Mouse (Mus musculus): ENCODE results near the gene Smoc1.

DNA sequence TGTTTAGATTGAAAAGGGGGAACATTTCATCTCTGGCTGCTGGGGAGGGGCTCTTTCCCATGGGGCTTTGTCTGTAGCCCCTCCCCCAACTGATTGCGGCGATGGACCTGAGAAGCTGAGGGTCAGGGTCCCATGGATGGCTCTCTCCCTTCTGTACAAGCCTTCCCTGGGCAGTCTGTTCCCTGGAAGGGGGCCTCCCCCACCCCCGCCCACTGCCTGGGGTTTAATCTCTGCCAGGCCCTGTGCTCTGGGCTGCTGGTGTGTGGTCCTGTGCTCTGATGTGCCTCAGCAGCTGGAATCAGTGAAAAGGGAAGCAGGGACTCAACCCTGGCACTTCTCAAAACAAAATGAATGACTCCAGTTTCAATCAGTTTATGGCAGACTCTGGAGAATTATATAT is 16.8 kb upstream of the Smoc1 start:
- TF ChIP-seq CTCF (IDR thresholded peaks at IDR 0.05; ENCODE audit: insufficient read depth, low read length) (no peak), POLR2A (IDR thresholded peaks at IDR 0.05; ENCODE audit: borderline replicate concordance, extremely low read depth, low read depth, low read length) (no peak)
